Mouse (Mus musculus) ES-Bruce4 (cell line): ENCODE measurements around the gene 2900026A02Rik. TPM values are rescaled to one million over a fixed set of nuclear protein-coding genes. Genes with fewer than 3 reads are reported as not detected.
A peak's percentile ranks its signal among the peaks of the same experiment; 100 is the strongest.

Experiments used
- H3K27ac ChIP-seq: 2 replicates; pipeline ENCODE4 v1.5.1; 2012; ENCODE audit warnings: low read length, inconsistent platforms; ENCODE audit not compliant: insufficient read depth
- H3K27me3 ChIP-seq: 2 replicates; pipeline ENCODE4 v1.6.1; 2012; ENCODE audit warnings: mild to moderate bottlenecking, low read length, inconsistent platforms; ENCODE audit not compliant: control insufficient read depth, poor library complexity, insufficient read depth, severe bottlenecking
- H3K36me3 ChIP-seq: 2 replicates; pipeline ENCODE4 v1.6.1; 2012; ENCODE audit warnings: inconsistent platforms, mild to moderate bottlenecking, low read length, moderate library complexity; ENCODE audit not compliant: control insufficient read depth, poor library complexity, insufficient read depth, severe bottlenecking
- H3K4me1 ChIP-seq: one replicate; pipeline ENCODE4 v1.8.1; 2011; ENCODE audit warnings: low read length; ENCODE audit not compliant: control insufficient read depth, insufficient read depth
- H3K4me3 ChIP-seq: 2 replicates; pipeline ENCODE4 v1.5.1; 2011; ENCODE audit warnings: low read depth, mild to moderate bottlenecking, low read length
- H3K9ac ChIP-seq: 2 replicates; pipeline ENCODE4 v1.6.1; 2012; ENCODE audit warnings: low read depth, mild to moderate bottlenecking, inconsistent platforms; ENCODE audit not compliant: poor library complexity, severe bottlenecking
- H3K9me3 ChIP-seq: replicated peaks from 2 replicates; pipeline ENCODE4 v1.6.1; 2012; ENCODE audit warnings: mild to moderate bottlenecking, low read length, inconsistent platforms; ENCODE audit not compliant: control insufficient read depth, poor library complexity, insufficient read depth, severe bottlenecking
- CTCF ChIP-seq: IDR thresholded peaks from one replicate; pipeline ENCODE4 v1.8.1; 2011; ENCODE audit warnings: low read depth, low read length
- EP300 ChIP-seq: IDR thresholded peaks from 2 replicates; pipeline ENCODE4 v1.6.1; 2011; ENCODE audit warnings: low read depth, low read length; ENCODE audit not compliant: insufficient read depth
- POLR2A ChIP-seq: IDR thresholded peaks from one replicate; pipeline ENCODE4 v1.8.1; 2011; ENCODE audit warnings: low read length; ENCODE audit not compliant: insufficient read depth
- polyA plus RNA-seq: library from polyadenylated mRNA; stranded (reverse); fragments of >200 nt; gene quantifications from 2 replicates; pipeline ENCODE4 v1.2.4, GENCODE M21; 2011; ENCODE audit warnings: low read depth; ENCODE audit not compliant: missing spikeins, insufficient read depth, insufficient read length

The 2900026A02Rik gene
- polyA plus RNA-seq, 1 experiment: 14.2 TPM

- TF ChIP-seq CTCF: no peak
- TF ChIP-seq EP300: no peak
- TF ChIP-seq POLR2A: no peak
- Histone ChIP-seq H3K36me3 (no peaks in the 10 kb centered on the region), H3K4me1 (peaks cover 3% of the 10 kb centered on the region), H3K27ac (no peak overlapping the region), H3K9me3 (no peaks in the 10 kb centered on the region), H3K27me3 (no peaks in the 10 kb centered on the region), H3K9ac (no peak overlapping the region), H3K4me3 (no peak overlapping the region)
Measured at GRCm38 (mm10) chr5:113158759-113159355, 62.2 kb downstream of the 2900026A02Rik start.

- H3K27me3 ChIP-seq: no peaks in the 10 kb centered on the region
- no peak for TF ChIP-seq CTCF
- TF ChIP-seq POLR2A: no peak
- TF ChIP-seq EP300: no peak
- H3K36me3 ChIP-seq: no peaks in the 10 kb centered on the region
- no peak overlapping the region for H3K9ac ChIP-seq
- no peaks in the 10 kb centered on the region for H3K4me1 ChIP-seq
- no peak overlapping the region for H3K4me3 ChIP-seq
- no peak overlapping the region for H3K27ac ChIP-seq
- no peaks in the 10 kb centered on the region for H3K9me3 ChIP-seq
Measured at GRCm38 (mm10) chr5:113157588-113157987, 63.4 kb downstream of the 2900026A02Rik start.

- Histone ChIP-seq H3K9me3 (no peaks in the 10 kb centered on the region), H3K4me1 (no peaks in the 10 kb centered on the region), H3K27ac (no peak overlapping the region), H3K4me3 (no peak overlapping the region), H3K9ac (no peak overlapping the region), H3K36me3 (no peaks in the 10 kb centered on the region), H3K27me3 (no peaks in the 10 kb centered on the region)
- TF ChIP-seq CTCF: no peak
- no peak for TF ChIP-seq POLR2A
- TF ChIP-seq EP300: no peak
Measured at GRCm38 (mm10) chr5:113157006-113157405, 64.0 kb downstream of the 2900026A02Rik start.

- Histone ChIP-seq H3K9me3 (no peaks in the 10 kb centered on the region), H3K27me3 (no peaks in the 10 kb centered on the region), H3K4me1 (no peaks in the 10 kb centered on the region), H3K36me3 (no peaks in the 10 kb centered on the region), H3K9ac (no peak overlapping the region), H3K4me3 (no peak overlapping the region), H3K27ac (no peak overlapping the region)
- TF ChIP-seq POLR2A (no peak), CTCF (peak; percentile 99)
Measured at GRCm38 (mm10) chr5:113155133-113155532, 65.9 kb downstream of the 2900026A02Rik start.

GRCm38 (mm10) chr5:113154441-113154840, 66.6 kb downstream of the 2900026A02Rik start:
- no peak overlapping the region for H3K9ac ChIP-seq
- H3K4me3 ChIP-seq: no peak overlapping the region
- H3K36me3 ChIP-seq: no peaks in the 10 kb centered on the region
- no peaks in the 10 kb centered on the region for H3K27me3 ChIP-seq
- H3K9me3 ChIP-seq: no peaks in the 10 kb centered on the region
- no peak overlapping the region for H3K27ac ChIP-seq
- TF ChIP-seq CTCF (no peak), EP300 (no peak), POLR2A (no peak)
- no peaks in the 10 kb centered on the region for H3K4me1 ChIP-seq

GRCm38 (mm10) chr5:113153508-113153830, 67.6 kb downstream of the 2900026A02Rik start:
- Histone ChIP-seq H3K4me3 (no peak overlapping the region), H3K27ac (no peak overlapping the region), H3K4me1 (no peaks in the 10 kb centered on the region), H3K27me3 (no peaks in the 10 kb centered on the region), H3K36me3 (no peaks in the 10 kb centered on the region), H3K9me3 (no peaks in the 10 kb centered on the region), H3K9ac (peak overlapping the region; percentile 35)
- TF ChIP-seq EP300 (no peak), POLR2A (no peak), CTCF (no peak)
